Mouse (Mus musculus) CH12.LX (cell line): ENCODE data around the gene Gm44596. TPM values are rescaled to one million over a fixed set of nuclear protein-coding genes. Genes with fewer than 3 reads are reported as not detected.

Source experiments
- DNase-seq: peaks from one replicate; pipeline ENCODE4 v3.0.0-alpha.2; 2013; ENCODE audit errors: extremely low read depth
- H3K27ac ChIP-seq: 2 replicates; pipeline ENCODE4 v1.5.1; 2012; ENCODE audit warnings: low read depth, mild to moderate bottlenecking, control low read depth, moderate library complexity; ENCODE audit not compliant: insufficient read depth
- H3K27me3 ChIP-seq: replicated peaks from 2 replicates; pipeline ENCODE3; 2012; ENCODE audit warnings: inconsistent platforms
- H3K36me3 ChIP-seq, 2 experiments: replicated peaks in 1 of 2; 2 replicates each; pipeline versions ENCODE3 to v1.6.1; 2012; ENCODE audit warnings: inconsistent platforms in 1 of 2, low read length in 1 of 2, mild to moderate bottlenecking in 1 of 2, mixed read lengths in 1 of 2, moderate library complexity in 1 of 2; ENCODE audit not compliant: control insufficient read depth in 1 of 2, insufficient read depth in 1 of 2
- H3K4me1 ChIP-seq, 2 experiments: 2 replicates each; pipeline ENCODE4 v1.6.1; 2012; ENCODE audit warnings: inconsistent platforms in 1 of 2, moderate library complexity in 1 of 2; ENCODE audit not compliant: insufficient read depth in 2 of 2, control insufficient read depth in 1 of 2
- H3K4me2 ChIP-seq: 2 replicates; pipeline ENCODE4 v1.6.1; 2012; ENCODE audit warnings: low read depth, mild to moderate bottlenecking, control low read depth; ENCODE audit not compliant: poor library complexity, insufficient read depth, severe bottlenecking
- H3K4me3 ChIP-seq, 3 experiments: fragments of 150-350 bp in 1 of 3; sonication (generic) in 1 of 3; replicated peaks in 1 of 3; 2 replicates each; pipeline versions ENCODE3 to v1.5.1; 2011 to 2012; ENCODE audit warnings: low read depth in 2 of 3, low read length in 2 of 3, mild to moderate bottlenecking in 2 of 3, moderate library complexity in 2 of 3, control low read depth in 1 of 3, improper control_type of control experiment in 1 of 3, inconsistent platforms in 1 of 3, mixed read lengths in 1 of 3; ENCODE audit not compliant: poor library complexity in 1 of 3
- H3K79me2 ChIP-seq: replicated peaks from 2 replicates; pipeline ENCODE4 v1.6.1; 2012; ENCODE audit warnings: mild to moderate bottlenecking, moderate library complexity; ENCODE audit not compliant: control insufficient read depth, poor library complexity, insufficient read depth, severe bottlenecking; ENCODE audit errors: extremely low read depth
- H3K9ac ChIP-seq: 2 replicates; pipeline ENCODE4 v1.6.1; 2012; ENCODE audit warnings: low read depth, mild to moderate bottlenecking, control low read depth, moderate library complexity; ENCODE audit not compliant: insufficient read depth
- H3K9me3 ChIP-seq: replicated peaks from 2 replicates; pipeline ENCODE3; 2012; ENCODE audit warnings: low read length, inconsistent platforms, mixed read lengths
- CHD1 ChIP-seq: IDR thresholded peaks from 2 replicates; pipeline ENCODE4 v1.6.1; 2012; ENCODE audit warnings: low read depth, low read length, improper control_type of control experiment, inconsistent platforms
- CTCF ChIP-seq, 2 experiments: IDR thresholded peaks in 1 of 2; conservative IDR thresholded peaks in 1 of 2; 2 replicates each; pipeline ENCODE4 v1.5.1; 2011 to 2012; ENCODE audit warnings: low read depth in 2 of 2, low read length in 2 of 2, improper control_type of control experiment in 1 of 2, inconsistent platforms in 1 of 2, mild to moderate bottlenecking in 1 of 2, moderate library complexity in 1 of 2
- E2F4 ChIP-seq: IDR thresholded peaks from 2 replicates; pipeline ENCODE4 v1.6.1; 2011; ENCODE audit warnings: low read depth, low read length, improper control_type of control experiment; ENCODE audit not compliant: insufficient replicate concordance
- ELF1 ChIP-seq: IDR thresholded peaks from 2 replicates; pipeline ENCODE4 v1.6.1; 2014; ENCODE audit warnings: low read depth, mild to moderate bottlenecking, inconsistent platforms, low read length, improper control_type of control experiment
- ETS1 ChIP-seq: conservative IDR thresholded peaks from 2 replicates; pipeline ENCODE4 v1.6.1; 2012; ENCODE audit warnings: low read depth, mild to moderate bottlenecking, inconsistent platforms, low read length, improper control_type of control experiment, moderate library complexity
- HCFC1 ChIP-seq: IDR thresholded peaks from 2 replicates; pipeline ENCODE4 v1.6.1; 2012; ENCODE audit warnings: low read depth, mild to moderate bottlenecking, inconsistent platforms, low read length, improper control_type of control experiment
- IRF4 ChIP-seq: IDR thresholded peaks from 2 replicates; pipeline ENCODE4 v1.6.1; 2014; ENCODE audit warnings: low read depth, mild to moderate bottlenecking, inconsistent platforms, low read length, improper control_type of control experiment
- JUN ChIP-seq: IDR thresholded peaks from 2 replicates; pipeline ENCODE4 v1.6.1; 2011; ENCODE audit warnings: low read depth, mild to moderate bottlenecking, low read length, improper control_type of control experiment, moderate library complexity; ENCODE audit not compliant: insufficient read depth
- JUND ChIP-seq: conservative IDR thresholded peaks from 2 replicates; pipeline ENCODE4 v1.6.1; 2011; ENCODE audit warnings: low read depth, low read length, improper control_type of control experiment
- MAX ChIP-seq: IDR thresholded peaks from 2 replicates; pipeline ENCODE4 v1.6.1; 2011; ENCODE audit warnings: low read length, improper control_type of control experiment
- MAZ ChIP-seq: IDR thresholded peaks from 2 replicates; pipeline ENCODE4 v1.6.1; 2012; ENCODE audit warnings: low read depth, mild to moderate bottlenecking, inconsistent platforms, low read length, improper control_type of control experiment, moderate library complexity
- MEF2A ChIP-seq: IDR thresholded peaks from 2 replicates; pipeline ENCODE4 v1.6.1; 2014; ENCODE audit warnings: low read depth, mild to moderate bottlenecking, inconsistent platforms, low read length, improper control_type of control experiment, borderline replicate concordance
- MXI1 ChIP-seq: IDR thresholded peaks from 2 replicates; pipeline ENCODE4 v1.6.1; 2011; ENCODE audit warnings: mild to moderate bottlenecking, low read depth, low read length, improper control_type of control experiment
- MYC ChIP-seq: IDR thresholded peaks from 2 replicates; pipeline ENCODE4 v1.6.1; 2011; ENCODE audit warnings: low read depth, mild to moderate bottlenecking, improper control_type of control experiment, low read length
- NELFE ChIP-seq: IDR thresholded peaks from 2 replicates; pipeline ENCODE4 v1.6.1; 2011; ENCODE audit warnings: low read depth, low read length, improper control_type of control experiment
- PAX5 ChIP-seq: IDR thresholded peaks from 2 replicates; pipeline ENCODE4 v1.6.1; 2012; ENCODE audit warnings: low read length, inconsistent platforms, mixed read lengths
- POLR2A ChIP-seq: IDR thresholded peaks from 2 replicates; pipeline ENCODE4 v1.6.1; 2011; ENCODE audit warnings: low read depth, mild to moderate bottlenecking, improper control_type of control experiment, low read length
- POLR2AphosphoS2 ChIP-seq: IDR thresholded peaks from 2 replicates; pipeline ENCODE4 v1.6.1; 2011; ENCODE audit warnings: low read depth, low read length, improper control_type of control experiment
- RAD21 ChIP-seq: IDR thresholded peaks from 2 replicates; pipeline ENCODE4 v1.6.1; 2011; ENCODE audit warnings: low read depth, mild to moderate bottlenecking, low read length, improper control_type of control experiment, moderate library complexity
- RCOR1 ChIP-seq: conservative IDR thresholded peaks from 2 replicates; pipeline ENCODE4 v1.6.1; 2012; ENCODE audit warnings: low read depth, mild to moderate bottlenecking, inconsistent platforms, low read length, improper control_type of control experiment
- SMC3 ChIP-seq: IDR thresholded peaks from 2 replicates; pipeline ENCODE4 v1.6.1; 2011; ENCODE audit warnings: low read depth, low read length, improper control_type of control experiment
- TCF12 ChIP-seq: IDR thresholded peaks from 2 replicates; pipeline ENCODE4 v1.6.1; 2014; ENCODE audit warnings: low read depth, mild to moderate bottlenecking, inconsistent platforms, low read length, improper control_type of control experiment
- USF2 ChIP-seq: conservative IDR thresholded peaks from 2 replicates; pipeline ENCODE4 v1.6.1; 2011; ENCODE audit warnings: low read depth, low read length, improper control_type of control experiment
- ZC3H11A ChIP-seq: IDR thresholded peaks from 2 replicates; pipeline ENCODE4 v1.6.1; 2012; ENCODE audit warnings: low read depth, mild to moderate bottlenecking, inconsistent platforms, low read length, improper control_type of control experiment
- ZNF384 ChIP-seq: IDR thresholded peaks from 2 replicates; pipeline ENCODE4 v1.6.1; 2012; ENCODE audit warnings: low read depth, low read length, improper control_type of control experiment, inconsistent platforms
- dilution Hi-C: fragments of 300-500 bp; cut with MboI; formaldehyde crosslinking; loops from 2 replicates; pipeline ENCODE4 v1.14.3; 2020; ENCODE audit warnings: low sequenced_read_pairs; ENCODE audit not compliant: extremely low pct_unique_long_range_greater_than_20kb, extremely low pct_ligation_motif_present
- in situ Hi-C: fragments of 300-500 bp; cut with MboI; formaldehyde crosslinking; loops from 3 replicates; pipeline ENCODE4 v1.14.3; 2019; ENCODE audit warnings: low sequenced_read_pairs, low pct_ligation_motif_present, low pct_unique_long_range_greater_than_20kb, mixed read lengths
- polyA plus RNA-seq: library from polyadenylated mRNA; unstranded; fragments of >175 nt; gene quantifications from 2 replicates; pipeline ENCODE4 v1.2.1, GENCODE M21; 2012; ENCODE audit warnings: low read depth; ENCODE audit not compliant: insufficient read length
- total RNA-seq, 2 experiments: library from RNA; depleted of rRNA; stranded (reverse); fragments of 300-350 nt in 1 of 2; fragments of >200 nt in 1 of 2; gene quantifications; 2 replicates each; pipeline ENCODE4 v1.2.3; 2012 to 2014

Gene Gm44596
- total and polyA plus RNA-seq, 3 experiments = not detected

DNA sequence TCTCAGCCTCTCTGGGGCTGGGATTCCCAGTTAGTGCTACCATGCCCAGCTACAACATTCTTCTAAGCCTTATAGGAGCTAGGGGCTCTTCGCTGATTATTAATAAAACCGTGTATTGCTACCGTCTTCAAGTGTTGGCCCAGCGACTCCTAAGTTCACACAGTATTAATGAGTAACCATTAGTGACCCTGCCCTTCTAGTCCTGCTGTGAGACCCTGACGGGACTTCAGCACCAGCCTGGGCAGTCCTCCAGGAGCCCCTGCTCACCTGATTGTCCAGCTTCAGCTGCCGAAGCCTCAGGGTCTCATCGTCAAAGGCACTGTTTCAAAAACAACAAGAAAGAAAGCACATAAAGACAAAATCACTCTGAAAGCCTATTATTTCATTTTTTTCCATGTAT is 37.8 kb upstream of the Gm44596 start:
- no peak overlapping the region for H3K4me3 ChIP-seq
- no peak overlapping the region for H3K9ac ChIP-seq
- H3K4me1 ChIP-seq = peaks cover 0 to 12% of the 10 kb centered on the region in 2 experiments; a peak in 2 of 4 replicates
- DNase-seq = no peak
- no peak overlapping the region for H3K4me2 ChIP-seq
- H3K27me3 ChIP-seq = no peaks in the 10 kb centered on the region
- no peak overlapping the region for H3K27ac ChIP-seq
- no peaks in the 10 kb centered on the region for H3K9me3 ChIP-seq
- TF ChIP-seq MEF2A = no peak
- TF ChIP-seq HCFC1 = no peak
- no peak for TF ChIP-seq NELFE
- TF ChIP-seq POLR2AphosphoS2 = no peak
- no peak for TF ChIP-seq ZNF384
- TF ChIP-seq MAX = no peak
- no peak for TF ChIP-seq ETS1
- no peak for TF ChIP-seq POLR2A
- TF ChIP-seq CHD1 = no peak
- no peak for TF ChIP-seq MXI1
- TF ChIP-seq E2F4 = no peak
- no peak for TF ChIP-seq USF2
- no peak for TF ChIP-seq TCF12
- no peak for TF ChIP-seq SMC3
- TF ChIP-seq CTCF (conservative IDR thresholded peaks at IDR 0.05 in 1 of 2, IDR thresholded peaks at IDR 0.05 in 1 of 2; ENCODE audit: low read depth in 2 of 2, low read length in 2 of 2) = no peak
- TF ChIP-seq JUN = no peak
- TF ChIP-seq IRF4 = no peak
- no peaks in the 10 kb centered on the region for H3K79me2 ChIP-seq
- in situ Hi-C loops = no loop called here
- dilution Hi-C loops = no loop called here
- H3K36me3 ChIP-seq = peaks cover 2 to 49% of the 10 kb centered on the region in 2 experiments

- Histone ChIP-seq H3K36me3 (peaks cover 0 to 45% of the 10 kb centered on the region in 2 experiments), H3K9ac (no peak overlapping the region), H3K4me2 (no peak overlapping the region)
These were observed 36.4 kb upstream of the Gm44596 start for GRCm38 (mm10) chr6:128338876-128339275.

More at GRCm38 (mm10) chr6:128338876-128339275, 36.4 kb upstream of the Gm44596 start:
- H3K27ac ChIP-seq = no peak overlapping the region
- no peaks in the 10 kb centered on the region for H3K9me3 ChIP-seq
- no peak overlapping the region for H3K4me3 ChIP-seq
- peaks cover 0 to 12% of the 10 kb centered on the region in 2 experiments; a peak in 2 of 4 replicates for H3K4me1 ChIP-seq
- in situ Hi-C loops (no loop called here), dilution Hi-C loops (no loop called here)
- TF ChIP-seq ZC3H11A = no peak
- TF ChIP-seq PAX5 = no peak
- no peak for TF ChIP-seq RAD21
- no peak for TF ChIP-seq RCOR1
- TF ChIP-seq NELFE = no peak
- no peak for TF ChIP-seq POLR2AphosphoS2
- TF ChIP-seq ETS1 = no peak
- no peak for TF ChIP-seq JUND
- no peak for TF ChIP-seq MYC
- no peak for TF ChIP-seq SMC3
- no peak for TF ChIP-seq ELF1
- no peak for TF ChIP-seq MAZ
- no peaks in the 10 kb centered on the region for H3K79me2 ChIP-seq
- H3K27me3 ChIP-seq = no peaks in the 10 kb centered on the region
- no peak for DNase-seq
